8 mouse cellular contexts compared by ENCODE assay signal in the genomic region with DNA sequence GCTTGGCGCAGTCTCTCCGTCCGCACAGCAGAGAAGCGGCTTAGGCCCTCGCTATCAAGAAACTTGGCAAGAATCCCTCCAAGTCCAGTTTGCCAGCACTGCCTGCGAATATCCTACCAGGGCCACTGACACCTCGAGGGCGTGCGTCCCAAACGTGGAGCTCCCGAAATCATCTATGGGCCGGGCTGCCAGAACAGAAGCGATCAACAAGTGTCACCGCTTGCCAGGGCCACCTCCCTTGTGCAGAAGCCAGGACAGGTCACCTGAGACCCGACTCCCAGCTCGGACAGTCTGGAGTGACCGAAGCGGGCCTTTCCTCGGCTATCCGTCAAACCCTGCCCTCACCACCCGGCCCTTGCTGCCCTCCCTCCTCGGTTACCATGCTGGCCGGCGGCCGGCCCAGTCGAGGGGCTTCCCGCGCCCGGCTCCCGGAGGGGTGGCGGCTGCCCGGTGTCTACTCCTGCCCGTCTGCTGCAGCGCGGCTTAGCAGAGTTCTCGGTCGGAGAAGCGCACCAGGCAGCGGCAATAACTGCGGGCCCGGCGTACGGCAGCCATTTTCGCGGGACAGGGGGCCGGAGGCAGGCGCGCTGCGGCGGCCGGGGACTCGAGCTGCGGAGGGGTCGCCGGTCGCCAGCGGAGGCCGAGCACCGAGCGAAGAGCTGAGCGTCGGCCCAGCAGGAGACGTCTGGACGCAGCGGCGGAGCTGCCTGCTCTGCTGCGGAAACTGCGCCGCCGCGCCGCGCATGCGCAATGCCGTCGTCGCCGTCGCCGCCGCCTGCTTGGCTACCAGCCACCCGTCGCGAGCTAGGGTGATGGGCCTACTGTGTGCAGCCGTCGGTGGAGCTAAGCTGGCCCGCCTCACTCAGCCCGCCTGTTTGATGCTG. TPM values are rescaled to one million over a fixed set of nuclear protein-coding genes. Genes with fewer than 3 reads are reported as not detected.
DNase-seq lines count a peak whose midpoint lies in the region; ATAC-seq and TF ChIP-seq lines count a peak whose summit lies in the region.

No protein-coding gene starts in this region.

- peak overlapping the region; percentile 93 for H3K9ac ChIP-seq in embryonic facial prominence, embryonic 13.5 days
- peak overlapping the region; percentile 97 for H3K9ac ChIP-seq in heart, adult 2 months (ENCODE audit: low read depth, low read length)

- peaks cover 7% of the 10 kb centered on the region; the same call in 1 of the 2 replicates for H3K36me3 ChIP-seq in embryonic facial prominence, embryonic 13.5 days
- peaks cover 10% of the 10 kb centered on the region for H3K36me3 ChIP-seq in heart, adult 2 months (ENCODE audit: control insufficient read depth, insufficient read depth, low read length)

- TF ChIP-seq POLR2A in heart, adult 2 months (IDR thresholded peaks at IDR 0.05; ENCODE audit: insufficient read depth, low read depth, low read length) = peak; percentile 84

- H3K27me3 ChIP-seq in embryonic facial prominence, embryonic 13.5 days = no peaks in the 10 kb centered on the region
- no peaks in the 10 kb centered on the region for H3K27me3 ChIP-seq in heart, adult 2 months (ENCODE audit: control insufficient read depth, insufficient read depth, low read length)

- H3K79me2 ChIP-seq in heart, adult 2 months (replicated peaks; ENCODE audit: control insufficient read depth, insufficient read depth, low read length) = peaks cover 2% of the 10 kb centered on the region; the same call in 1 of the 2 replicates

- peak overlapping the region; percentile 91 for H3K4me3 ChIP-seq in embryonic facial prominence, embryonic 13.5 days
- H3K4me3 ChIP-seq in heart, adult 2 months = peak overlapping the region; percentile 98

- WGBS in embryonic facial prominence, embryonic 13.5 days = under 1% methylated on average over 88 of the region's 88 CpGs
- under 1% methylated on average over 88 of the region's 88 CpGs for WGBS in heart, adult 2 months

- DNase-seq in 416B (ENCODE audit: low read depth) (peak; percentile 84), liver (peak; percentile 92)
- peak; percentile 40 to 50 for DNase-seq in adrenal gland, postnatal 4 days (ENCODE audit: low spot score in 2 of 2)
- DNase-seq in heart, adult 2 months = peak; percentile 91
- peak; percentile 74 for DNase-seq in kidney, adult 9 months
- DNase-seq in monocyte, adult 2 months (ENCODE audit: low read depth in 1 of 2, low spot score in 2 of 2) = peak; percentile 20 to 62
- peak; percentile 71 to 76 for DNase-seq in spleen, postnatal 14 days (ENCODE audit: low spot score in 2 of 2)

- peak overlapping the region; percentile 95 for H3K27ac ChIP-seq in embryonic facial prominence, embryonic 13.5 days
- peak overlapping the region; percentile 96 for H3K27ac ChIP-seq in heart, adult 2 months

- TF ChIP-seq CTCF in heart, adult 2 months (IDR thresholded peaks at IDR 0.05) = no peak

- H3K4me2 ChIP-seq in embryonic facial prominence, embryonic 13.5 days = peak overlapping the region; percentile 89

- no peaks in the 10 kb centered on the region for H3K9me3 ChIP-seq in embryonic facial prominence, embryonic 13.5 days

- peaks cover 25% of the 10 kb centered on the region for H3K4me1 ChIP-seq in embryonic facial prominence, embryonic 13.5 days
- H3K4me1 ChIP-seq in heart, adult 2 months (ENCODE audit: control insufficient read depth, insufficient read depth, low read length) = peaks cover 8% of the 10 kb centered on the region

- intact Hi-C loops in heart, adult 2 months (cut with DNase I) = no loop called here

- peak; percentile 55; the same call in 1 of the 2 replicates for TF ChIP-seq EP300 in heart, adult 2 months (IDR thresholded peaks at IDR 0.05; ENCODE audit: insufficient read depth, low read depth, low read length)

- ATAC-seq in embryonic facial prominence, embryonic 13.5 days (ENCODE audit: insufficient number of reproducible peaks, insufficient read depth, low FRiP score, low TSS enrichment, low read depth) = peak; percentile 79

RNA-seq across cellular contexts. Expression of gene Fbxo9, which starts 0.7 kb away (rescaled TPM):
- 10 to 100 TPM; 64.9 to 66.5 TPM for total RNA-seq in adrenal gland, postnatal 4 days (2021)
- 36.0 and 41.2 TPM in 2 replicates for polyA plus RNA-seq in embryonic facial prominence, embryonic 13.5 days (2015; fragmentation: Nextera tagmentation; extraction: Ambion mirVana)
- total RNA-seq in heart, adult 2 months (2021) = 10 to 100 TPM; 34.4 to 40.6 TPM
- polyA plus RNA-seq in heart, adult 2 months (2012; rRNA removed) = 64.1 and 69.5 TPM in 2 replicates

RNA-seq across cellular contexts. Expression of gene Ick, which starts 0.8 kb away (rescaled TPM):
- 10 to 100 TPM; 35.6 to 36.1 TPM for total RNA-seq in adrenal gland, postnatal 4 days (2021)
- polyA plus RNA-seq in embryonic facial prominence, embryonic 13.5 days (2015; fragmentation: Nextera tagmentation; extraction: Ambion mirVana) = 34.2 and 34.5 TPM in 2 replicates
- total RNA-seq in heart, adult 2 months (2021) = 10 to 100 TPM; 12.5 to 14.0 TPM
- 7.8 and 10.1 TPM in 2 replicates for polyA plus RNA-seq in heart, adult 2 months (2012; rRNA removed)

RNA-seq across cellular contexts. Expression of gene Gcm1, which starts 56.4 kb away (rescaled TPM):
- not detected for total RNA-seq in adrenal gland, postnatal 4 days (2021)
- polyA plus RNA-seq in embryonic facial prominence, embryonic 13.5 days (2015; fragmentation: Nextera tagmentation; extraction: Ambion mirVana) = 0.15 TPM in 1 of 2 replicates, not detected in the other
- total RNA-seq in heart, adult 2 months (2021) = not detected
- polyA plus RNA-seq in heart, adult 2 months (2012; rRNA removed) = not detected in 2 replicates

Comparison
In these comparisons a context has a peak if more than half of its experiments do, and no peak if none do; other contexts are left out.
1. Peak in every context shown above with its lines: DNase-seq, ATAC-seq, H3K4me3 ChIP-seq and H3K27ac ChIP-seq.
2. DNase-seq: peak in every context shown above with its lines; median percentile 92 in liver; 91 in heart, adult 2 months; 84 in 416B; 74 in kidney, adult 9 months; 74 in spleen, postnatal 14 days; 45 in adrenal gland, postnatal 4 days; 41 in monocyte, adult 2 months.